Mouse (Mus musculus): Measurements from ENCODE around the gene Dnajb12.
A peak's percentile ranks its signal among the peaks of the same experiment; 100 is the strongest.

Dnajb12 gene

DNA sequence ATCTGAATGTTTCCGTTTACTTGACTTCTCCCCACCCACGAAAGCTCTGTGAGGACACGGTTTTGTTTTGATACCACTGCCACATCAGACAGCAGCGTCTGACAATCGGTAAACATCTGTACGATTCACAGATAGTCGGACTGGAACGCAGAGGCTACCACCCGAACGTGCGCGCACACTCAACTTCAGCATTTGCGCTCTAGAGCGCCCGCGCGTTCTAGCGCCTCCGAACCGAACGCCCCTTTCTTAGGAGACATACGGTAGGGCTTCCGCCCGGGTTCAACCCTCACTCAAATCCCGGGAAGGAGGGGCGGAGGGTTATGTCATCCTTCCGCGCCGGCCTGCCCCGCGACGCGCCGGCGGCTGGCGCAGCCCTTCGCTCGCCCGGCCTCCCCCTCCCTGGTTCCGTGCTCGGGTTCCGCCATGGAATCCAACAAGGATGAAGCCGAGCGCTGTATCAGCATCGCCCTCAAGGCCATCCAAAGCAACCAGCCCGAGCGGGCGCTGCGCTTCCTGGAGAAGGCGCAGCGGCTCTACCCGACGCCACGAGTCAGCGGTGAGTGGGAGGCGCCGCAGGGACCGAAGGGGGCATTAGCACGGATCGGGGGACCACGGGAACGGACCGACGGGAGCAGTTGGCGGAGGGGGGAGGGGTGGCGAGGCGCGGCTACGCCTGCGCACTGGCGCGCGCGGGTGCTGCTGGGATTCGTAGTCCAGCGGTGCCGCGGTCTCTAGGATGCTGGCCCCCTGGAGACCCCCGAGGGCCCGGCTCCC, at the start of gene Dnajb12:
TSS of gene Dnajb12 (plus strand) at position 302 of the 774 bp plus-strand sequence.
- peak; percentile 95 for DNase-seq (ENCODE audit: low read depth)

DNA sequence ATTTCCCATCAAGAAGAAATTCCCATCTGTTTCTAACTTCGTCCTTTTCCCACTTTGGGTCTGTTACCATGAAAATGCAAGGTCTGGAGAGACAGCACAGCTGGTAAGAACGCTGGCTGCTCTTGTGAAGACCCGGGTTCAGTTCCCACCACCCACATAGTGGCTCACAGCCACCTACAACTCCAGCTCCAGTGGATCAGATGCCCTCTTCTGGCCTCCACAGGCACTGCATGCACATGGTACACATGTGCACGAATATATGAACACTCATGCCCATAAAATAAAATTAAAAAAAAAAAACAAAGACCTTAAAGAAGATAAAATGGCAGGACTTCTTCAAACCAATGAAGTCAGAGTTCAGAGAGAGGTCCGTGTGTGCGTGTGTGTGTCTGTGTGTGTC, 49.5 kb upstream of the Dnajb12 start:
- no peak for DNase-seq (ENCODE audit: low read depth)

DNA sequence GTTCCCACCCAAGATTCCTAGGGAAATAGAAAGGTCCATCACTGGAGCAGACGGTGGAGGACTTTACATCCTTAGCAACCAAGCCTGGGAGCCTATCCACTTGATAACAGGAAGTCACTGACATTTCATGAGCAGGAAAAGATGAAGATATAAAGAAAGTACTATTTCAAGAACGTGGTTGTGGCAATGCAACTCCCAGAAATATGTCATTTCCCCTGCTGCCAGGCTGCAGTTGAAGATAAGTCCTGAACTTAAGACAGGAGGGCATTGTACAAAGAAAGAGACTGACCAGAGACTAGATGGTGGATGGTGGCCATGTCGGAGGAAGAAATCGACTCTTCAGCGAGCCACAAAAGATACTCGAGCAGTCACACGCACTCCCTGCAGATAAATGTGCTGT, 47.4 kb upstream of the Dnajb12 start:
- no peak for DNase-seq (ENCODE audit: low read depth)

DNA sequence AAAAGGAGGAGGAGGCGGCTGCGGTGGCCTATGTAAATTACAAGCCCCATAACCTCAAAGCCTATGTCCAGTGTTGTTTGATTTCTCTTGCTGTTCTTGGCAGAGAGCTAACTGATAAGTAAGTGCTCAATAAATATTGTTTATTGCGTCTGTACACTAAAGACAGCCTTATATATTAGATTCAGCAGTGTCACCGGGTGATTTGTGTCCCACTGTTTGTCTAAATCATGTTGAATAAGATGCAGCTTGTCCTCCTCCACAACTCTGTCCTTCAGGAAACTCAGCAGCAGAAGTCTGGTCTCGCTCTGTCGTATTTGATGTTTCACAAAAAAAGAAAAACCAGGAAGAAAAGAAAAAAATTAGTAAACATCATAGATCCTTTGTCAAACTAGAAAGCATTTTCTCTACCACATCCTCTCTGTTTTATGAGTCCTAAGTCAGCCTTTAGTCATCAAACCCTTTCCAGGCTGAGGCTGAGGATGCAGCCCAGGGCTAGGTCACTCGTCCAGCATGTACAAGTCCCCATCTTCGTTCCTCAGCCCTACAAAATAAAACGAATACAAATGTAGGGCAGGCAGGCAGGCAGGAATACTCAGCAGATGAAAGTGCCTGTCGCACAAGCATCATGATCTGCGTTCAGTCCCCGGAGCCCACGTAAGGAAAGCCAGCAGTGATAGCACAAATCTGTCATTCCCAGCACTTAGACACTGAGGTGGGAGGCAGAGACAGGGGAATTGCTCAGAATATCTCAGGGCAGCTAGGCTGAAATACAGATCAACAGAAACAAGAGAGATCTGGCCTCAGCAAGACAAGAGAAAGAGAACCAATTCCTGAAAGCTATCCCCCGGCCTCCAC, 43.8 kb upstream of the Dnajb12 start:
- DNase-seq (ENCODE audit: low read depth) = no peak

DNA sequence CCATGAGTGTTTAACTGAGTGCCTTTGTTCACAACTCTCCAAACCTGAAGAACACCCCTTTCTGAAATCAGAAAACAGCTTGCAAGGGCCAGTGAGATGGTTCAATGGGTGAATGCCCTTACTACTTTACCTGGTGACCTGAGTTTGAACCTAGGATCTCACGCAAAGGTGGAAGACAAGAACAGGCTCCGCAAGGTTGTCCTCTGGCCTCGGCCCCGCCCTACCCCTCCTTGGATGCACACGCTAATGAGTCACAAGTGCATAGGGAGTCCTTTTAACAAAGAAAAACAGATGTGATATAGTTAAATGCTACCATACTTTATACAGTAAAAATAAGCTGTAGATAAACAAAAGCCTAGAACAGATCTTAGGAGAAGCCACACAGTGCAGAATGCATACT, 41.9 kb upstream of the Dnajb12 start:
- DNase-seq (ENCODE audit: low read depth) = no peak

DNA sequence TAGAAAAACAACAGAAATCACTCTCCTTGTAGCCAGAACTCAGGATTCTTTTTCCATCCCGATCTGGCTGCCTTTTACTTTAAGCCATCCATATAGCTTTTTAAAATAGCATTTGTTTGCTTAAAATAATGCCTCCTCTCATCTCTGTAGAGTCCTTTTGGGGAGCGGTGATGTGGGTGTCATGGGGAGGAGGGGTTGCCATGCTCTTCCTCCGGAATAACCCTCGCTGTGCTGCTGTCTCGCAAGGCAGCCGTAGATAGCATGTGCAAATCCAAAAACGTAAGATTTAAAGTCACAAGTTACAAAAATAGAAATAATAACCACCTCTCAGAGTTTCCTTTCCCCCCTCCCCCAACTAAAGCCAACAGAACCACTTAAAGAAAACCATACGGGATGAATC, 37.9 kb upstream of the Dnajb12 start:
- no peak for DNase-seq (ENCODE audit: low read depth)

DNA sequence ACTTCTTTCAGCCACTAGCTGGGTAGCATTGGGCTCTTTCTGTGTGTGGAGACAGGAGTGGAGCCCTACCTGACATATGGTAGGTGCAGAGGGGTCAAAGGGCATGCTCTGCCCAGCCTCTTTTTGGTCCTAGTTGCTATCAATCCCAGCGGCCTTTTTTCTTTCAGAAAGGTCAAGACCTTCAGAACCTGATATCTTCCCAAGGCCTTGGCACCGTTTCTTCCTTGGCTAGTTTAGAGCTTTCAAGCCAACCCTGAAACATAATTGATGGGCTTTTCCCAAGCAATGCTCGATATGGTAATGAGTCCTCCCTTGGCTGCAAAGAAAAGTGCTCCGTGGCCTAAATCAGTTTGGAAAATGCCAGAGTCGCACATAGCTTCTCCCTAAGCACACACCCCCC, 36.2 kb upstream of the Dnajb12 start:
- DNase-seq (ENCODE audit: low read depth) = no peak

DNA sequence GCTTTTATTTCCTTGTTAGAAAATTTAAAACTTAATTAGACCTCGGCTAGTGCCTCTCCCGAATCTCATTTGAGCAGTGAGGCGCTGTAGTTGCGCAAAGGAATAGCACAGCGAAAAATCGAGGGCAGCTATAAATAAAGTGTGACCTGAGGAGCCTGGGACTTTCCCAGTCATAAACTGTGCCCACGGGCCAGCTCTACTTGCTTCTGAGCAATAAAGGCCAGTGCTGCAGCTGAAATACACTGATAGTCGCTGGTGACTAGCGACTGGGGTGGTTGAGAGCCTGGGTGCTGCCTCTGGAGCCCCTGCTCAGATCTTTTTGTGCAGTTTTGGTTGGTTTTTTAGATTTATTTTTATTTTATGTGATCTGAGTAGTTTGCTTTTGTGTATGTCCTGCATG, 34.7 kb upstream of the Dnajb12 start:
- DNase-seq (ENCODE audit: low read depth) = no peak

DNA sequence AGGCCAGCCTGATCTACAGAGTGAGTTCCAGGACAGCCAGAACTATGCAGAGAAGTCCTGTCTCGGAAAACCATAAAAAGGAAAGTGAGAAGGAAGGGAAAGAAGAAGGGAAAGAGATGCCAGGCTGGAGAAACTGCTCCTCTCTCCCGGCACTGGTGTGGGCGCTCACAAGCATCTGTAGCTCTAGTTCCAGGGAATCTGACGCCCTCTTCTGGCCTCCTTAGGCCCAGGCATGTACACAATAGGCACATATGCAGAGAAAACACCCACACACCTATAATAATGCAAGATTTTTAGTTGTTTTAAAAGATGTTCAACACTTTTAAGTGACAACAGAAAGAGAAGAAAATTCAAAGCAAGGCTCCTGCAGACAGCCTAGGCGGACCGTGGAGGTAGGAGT, 32.9 kb upstream of the Dnajb12 start:
- DNase-seq (ENCODE audit: low read depth) = no peak

DNA sequence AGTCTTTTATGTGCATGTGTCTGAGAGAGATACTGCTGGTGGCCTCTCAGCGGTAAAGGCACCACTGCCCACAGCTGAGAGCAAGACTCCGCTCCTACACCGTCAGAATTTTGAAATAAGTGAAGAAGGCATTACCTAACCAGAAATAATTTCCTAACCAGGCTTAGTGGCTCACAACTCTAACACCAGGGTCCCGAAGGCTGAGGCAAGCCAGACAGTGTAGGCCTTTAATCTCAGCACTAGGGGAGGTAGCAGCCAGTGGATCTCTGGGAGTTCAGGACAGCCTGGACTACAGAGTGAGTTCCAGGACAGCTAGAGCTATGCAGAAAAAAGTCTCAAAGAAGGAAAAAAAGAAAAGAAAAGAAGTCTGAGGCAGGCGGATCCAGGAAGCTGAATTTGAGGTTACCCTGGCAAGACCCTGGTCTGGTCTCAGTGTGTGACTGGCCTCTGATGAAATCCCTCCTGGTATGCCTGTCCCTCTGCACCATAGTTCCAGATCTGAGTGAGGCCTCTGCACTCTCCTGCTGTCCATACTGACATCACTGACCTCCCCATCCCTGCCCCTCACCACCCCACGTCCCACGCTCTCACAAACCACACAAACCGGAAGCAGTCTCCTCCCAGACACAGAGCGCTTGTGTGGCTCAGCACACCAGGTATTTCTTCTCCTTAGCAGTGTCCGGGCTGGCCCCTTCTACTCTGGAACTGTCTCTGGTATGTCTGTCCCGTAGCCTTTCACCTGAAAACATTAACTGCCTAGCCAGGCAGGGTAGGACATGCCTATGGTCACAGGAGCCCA, 31.1 kb upstream of the Dnajb12 start:
- no peak for DNase-seq (ENCODE audit: low read depth)

DNA sequence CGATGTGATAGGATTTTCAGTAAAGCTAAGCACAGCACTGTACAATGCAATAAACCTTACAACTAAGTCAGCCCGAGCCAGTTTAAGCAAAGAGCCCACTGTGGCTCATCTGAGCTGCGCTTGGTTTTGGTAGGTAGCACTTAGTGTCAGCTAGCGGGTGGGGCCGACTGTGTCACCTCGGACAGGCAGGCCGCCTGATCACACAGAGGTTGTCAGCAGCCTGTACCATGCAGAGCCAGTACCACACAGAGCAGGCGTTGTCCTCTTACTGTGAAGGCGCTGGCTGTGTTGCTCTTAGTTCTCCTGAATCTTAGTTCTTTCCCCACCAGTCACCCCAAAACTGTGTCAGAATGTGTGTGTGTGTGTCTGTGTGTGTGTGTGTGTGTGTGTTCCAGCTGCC, 30.4 kb upstream of the Dnajb12 start:
- no peak for DNase-seq (ENCODE audit: low read depth)

DNA sequence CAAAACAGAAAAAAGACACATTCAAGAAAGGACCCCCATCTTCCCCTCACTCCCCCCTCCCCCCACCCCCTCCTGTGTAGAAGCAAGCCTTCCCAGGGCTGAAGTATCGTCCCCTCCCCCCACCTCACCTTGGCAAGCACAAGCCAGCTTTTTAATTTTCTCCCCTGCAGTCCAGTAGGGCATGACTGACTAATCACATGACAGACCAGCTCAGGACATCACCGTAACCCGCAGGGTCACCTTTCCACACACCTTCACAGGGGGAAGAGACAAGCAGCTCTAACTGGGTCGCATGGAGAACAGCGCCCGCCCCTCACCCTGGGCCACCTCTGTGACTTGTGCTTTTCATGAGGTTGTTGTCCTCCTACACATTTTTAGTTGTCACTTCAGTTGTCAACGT, 30.0 kb upstream of the Dnajb12 start:
- DNase-seq (ENCODE audit: low read depth) = no peak

DNA sequence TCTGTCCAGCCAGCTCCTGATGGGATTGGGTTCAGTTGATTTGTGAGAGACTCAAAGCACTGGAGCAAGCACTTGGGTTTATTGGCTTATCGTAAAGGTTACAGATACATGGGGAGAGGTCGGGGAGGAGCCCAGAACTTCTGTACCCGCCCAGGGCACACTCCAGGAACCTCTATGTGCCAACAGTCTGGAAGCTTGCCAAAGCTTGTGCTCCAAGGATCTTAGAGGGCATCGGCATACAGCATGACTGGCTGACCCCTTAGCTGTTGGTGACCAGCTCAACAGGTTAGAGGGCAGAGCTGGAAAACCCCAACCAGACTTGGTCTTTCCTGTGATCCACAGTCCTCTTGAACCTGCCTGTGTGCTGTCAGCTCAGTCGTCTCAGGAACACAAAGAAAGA, 22.2 kb upstream of the Dnajb12 start:
- no peak for DNase-seq (ENCODE audit: low read depth)

DNA sequence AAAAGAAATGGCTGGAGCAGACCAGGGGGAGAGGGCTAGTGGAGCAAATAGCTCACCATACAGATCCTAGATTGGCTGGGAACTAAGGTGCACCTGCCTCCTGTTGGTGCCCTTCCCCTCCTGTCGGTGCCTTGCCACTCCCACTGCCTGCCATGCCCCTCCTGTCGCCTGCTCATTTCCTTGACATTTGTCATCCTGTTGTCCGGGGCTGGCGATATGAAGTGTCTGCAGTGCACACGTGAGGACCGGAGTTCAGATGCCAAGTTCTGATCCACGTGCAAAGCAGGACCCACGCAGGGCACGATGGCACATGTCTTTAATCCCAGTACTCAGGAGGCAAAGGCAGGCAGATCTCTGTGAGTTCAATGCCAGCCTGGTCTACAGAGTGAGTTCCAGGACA, 18.7 kb upstream of the Dnajb12 start:
- no peak for DNase-seq (ENCODE audit: low read depth)

DNA sequence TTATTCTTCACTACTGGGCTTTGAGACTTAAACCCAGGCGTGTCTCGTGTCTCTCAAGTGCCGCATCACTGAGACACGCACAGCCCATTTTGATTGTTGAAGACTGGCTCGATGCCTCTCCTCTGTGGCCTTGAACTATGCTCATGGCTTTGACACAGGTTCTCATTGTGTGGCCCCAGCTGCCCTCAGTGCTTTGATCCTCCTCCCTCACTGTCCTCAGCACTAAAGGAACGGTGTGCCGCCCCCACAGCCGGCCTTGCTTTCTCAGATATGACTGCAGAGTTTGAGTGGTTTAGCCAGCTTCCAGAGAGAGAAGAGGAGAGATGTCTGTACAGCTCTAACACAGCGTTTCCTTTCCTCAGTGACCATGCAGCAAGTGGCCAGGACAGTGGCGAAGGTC, 18.2 kb upstream of the Dnajb12 start:
- no peak for DNase-seq (ENCODE audit: low read depth)

DNA sequence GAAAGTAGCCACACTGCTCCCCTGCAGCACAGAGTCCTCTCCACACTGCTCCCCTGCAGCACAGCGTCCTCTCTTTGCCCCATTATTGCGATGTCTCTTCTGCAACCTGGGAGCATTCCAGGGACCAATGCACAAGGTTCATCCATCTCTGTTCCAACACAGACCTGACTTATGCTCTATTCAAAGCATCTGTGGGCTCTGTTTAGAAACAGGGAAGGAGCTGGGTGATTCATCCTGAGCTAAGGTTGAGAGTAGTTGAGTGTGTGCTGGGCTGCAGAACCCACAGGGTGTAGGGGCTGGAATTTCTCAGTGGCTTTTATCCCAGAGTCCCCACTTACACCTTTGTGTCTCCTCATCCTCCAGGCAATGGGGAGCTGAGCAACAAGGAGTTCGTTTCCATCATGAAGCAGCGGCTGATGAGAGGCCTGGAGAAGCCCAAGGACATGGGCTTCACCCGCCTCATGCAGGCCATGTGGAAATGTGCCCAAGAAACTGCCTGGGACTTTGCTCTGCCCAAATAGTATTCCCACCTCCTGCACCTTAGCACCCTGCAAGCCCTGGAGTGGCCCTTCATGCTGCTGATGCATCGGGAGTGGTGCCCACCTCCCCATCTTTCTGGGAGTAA, 16.4 kb upstream of the Dnajb12 start:
- no peak for DNase-seq (ENCODE audit: low read depth)

DNA sequence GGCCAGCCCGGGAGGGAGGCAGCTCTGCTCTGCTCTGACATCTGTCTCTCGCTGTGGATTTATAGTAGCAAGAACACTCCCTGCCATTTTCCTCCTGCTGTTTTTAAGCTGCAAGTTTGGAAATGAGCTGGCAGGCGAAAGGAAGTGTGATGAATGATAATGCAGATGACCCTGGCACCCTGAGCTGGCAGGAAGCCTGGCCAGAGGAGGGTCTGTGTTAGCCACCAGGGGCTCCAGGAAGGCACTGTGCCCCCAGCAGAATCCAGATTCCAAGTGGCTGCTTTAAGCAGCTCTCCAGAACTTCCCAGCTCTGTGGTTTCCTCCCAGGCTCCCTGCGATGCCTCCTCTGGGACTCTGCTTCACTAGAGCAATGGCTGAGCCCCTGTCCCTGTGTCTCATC, 15.7 kb upstream of the Dnajb12 start:
- no peak for DNase-seq (ENCODE audit: low read depth)

DNA sequence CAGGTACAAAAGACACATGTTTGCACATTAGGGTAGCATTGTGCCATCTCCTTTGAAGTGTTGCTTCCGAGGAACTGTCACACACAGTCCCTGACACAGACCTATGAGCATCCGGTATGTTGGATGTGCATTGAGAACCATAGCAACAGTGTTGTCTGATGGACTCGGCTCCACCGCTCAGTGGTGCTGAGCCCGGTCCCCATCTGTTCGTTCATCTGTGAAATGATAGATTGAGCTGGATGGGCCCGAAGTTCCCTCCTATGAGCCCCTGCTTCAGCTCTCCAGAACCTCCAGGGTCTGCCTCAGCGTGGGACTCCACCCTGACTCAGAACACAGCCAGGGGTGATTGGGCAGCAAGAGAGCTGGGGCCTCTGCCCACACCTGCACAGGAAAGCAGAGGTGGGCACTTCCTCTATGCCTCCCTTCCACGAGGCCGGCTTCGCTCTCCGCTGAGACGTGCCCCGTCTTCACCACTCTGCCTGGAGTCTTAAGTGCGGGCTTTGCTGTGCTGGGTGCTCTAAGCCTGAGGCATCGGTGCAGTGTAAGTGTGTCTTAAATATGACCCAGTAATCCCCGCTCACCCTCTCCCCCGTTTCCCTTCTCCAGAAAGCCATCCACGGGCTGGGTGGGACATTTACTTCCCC, 15.0 kb upstream of the Dnajb12 start:
- no peak for DNase-seq (ENCODE audit: low read depth)

DNA sequence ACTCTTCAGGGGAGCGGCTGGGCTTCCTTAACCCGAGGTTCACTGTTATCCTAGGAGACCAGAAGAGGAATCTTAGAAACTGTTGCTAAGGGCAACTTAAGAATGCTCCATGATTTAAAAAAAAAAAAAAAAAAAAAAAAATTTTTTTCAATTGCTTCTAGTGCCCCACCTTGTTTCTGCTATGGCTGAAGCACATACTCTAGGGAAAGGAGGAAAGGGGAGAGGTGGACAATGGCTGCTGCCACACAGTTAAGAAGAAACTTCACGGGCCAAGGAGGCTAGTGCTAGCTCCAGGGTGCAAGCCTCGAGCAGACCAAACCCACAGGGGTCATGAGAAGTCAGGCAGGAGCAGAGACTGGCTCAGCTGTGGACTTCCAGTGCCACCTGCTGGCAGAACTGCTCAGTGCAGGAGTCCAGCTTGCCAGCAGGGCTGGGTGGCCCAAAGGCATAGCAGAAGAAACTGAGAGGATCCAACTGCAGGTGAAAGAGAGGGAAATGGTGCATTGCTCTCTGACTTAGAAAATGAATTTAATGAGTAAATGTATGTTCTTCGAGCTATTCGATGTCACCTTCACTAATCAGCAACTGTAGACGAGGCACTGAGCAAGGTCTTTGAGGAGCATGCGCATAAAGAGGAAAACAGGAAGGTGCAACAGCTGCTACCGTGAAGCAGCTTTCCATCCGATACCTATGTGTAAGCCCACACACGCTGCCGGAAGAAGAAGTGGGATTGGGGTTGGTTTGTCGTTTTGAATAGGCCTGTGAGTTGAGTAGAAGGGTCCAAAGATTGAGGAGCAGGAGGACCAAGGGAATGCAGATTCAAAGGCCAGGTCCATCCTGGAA, 14.3 kb upstream of the Dnajb12 start:
- peak; percentile 68 for DNase-seq (ENCODE audit: low read depth)

DNA sequence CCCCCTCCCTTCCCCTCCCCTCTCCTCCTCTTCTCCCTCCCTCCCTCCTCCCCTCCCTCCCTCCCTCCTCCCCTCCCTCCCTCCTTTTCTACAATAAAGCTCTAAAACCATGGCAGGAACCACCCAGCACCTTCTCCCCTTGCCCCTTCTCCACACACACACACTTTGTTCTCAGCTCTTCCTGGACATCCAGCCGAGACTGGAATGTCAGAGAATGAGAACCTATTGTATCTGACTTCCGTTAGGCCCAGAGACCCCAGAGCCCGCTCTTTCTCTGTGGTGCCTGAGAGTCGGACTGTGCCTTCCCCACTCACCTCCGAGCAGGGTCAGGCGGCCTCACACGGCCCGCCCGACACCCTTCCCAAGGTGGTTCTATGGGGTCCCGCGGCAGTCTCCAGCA, 11.1 kb upstream of the Dnajb12 start:
- DNase-seq (ENCODE audit: low read depth) = no peak

DNA sequence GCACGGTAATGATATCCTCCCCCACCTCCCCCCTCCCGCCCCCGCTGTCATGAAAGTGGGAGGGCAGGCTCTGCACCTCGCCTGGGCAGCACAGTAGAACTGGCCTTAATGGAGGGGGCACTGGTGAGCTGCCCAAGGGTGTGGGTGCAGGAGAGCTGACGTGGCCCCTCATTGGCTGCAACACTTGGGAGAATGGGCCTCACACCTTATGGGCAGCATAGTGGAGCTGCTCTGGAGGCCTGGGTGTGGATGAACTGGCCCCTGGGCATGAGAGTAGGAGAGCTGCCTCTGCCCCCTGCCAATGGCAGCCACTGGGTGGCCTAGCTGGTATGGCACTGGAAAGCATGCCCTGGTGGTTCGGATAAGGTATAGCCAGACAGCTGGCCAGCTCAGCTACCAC, 9.3 kb upstream of the Dnajb12 start:
- no peak for DNase-seq (ENCODE audit: low read depth)

Data from c-Kit-positive CD71-positive TER-119-negative erythroid progenitor cells, embryonic 14.5 days (primary cell).